Comparison of ENCODE assay signal across 7 mouse cellular contexts in the genomic region with DNA sequence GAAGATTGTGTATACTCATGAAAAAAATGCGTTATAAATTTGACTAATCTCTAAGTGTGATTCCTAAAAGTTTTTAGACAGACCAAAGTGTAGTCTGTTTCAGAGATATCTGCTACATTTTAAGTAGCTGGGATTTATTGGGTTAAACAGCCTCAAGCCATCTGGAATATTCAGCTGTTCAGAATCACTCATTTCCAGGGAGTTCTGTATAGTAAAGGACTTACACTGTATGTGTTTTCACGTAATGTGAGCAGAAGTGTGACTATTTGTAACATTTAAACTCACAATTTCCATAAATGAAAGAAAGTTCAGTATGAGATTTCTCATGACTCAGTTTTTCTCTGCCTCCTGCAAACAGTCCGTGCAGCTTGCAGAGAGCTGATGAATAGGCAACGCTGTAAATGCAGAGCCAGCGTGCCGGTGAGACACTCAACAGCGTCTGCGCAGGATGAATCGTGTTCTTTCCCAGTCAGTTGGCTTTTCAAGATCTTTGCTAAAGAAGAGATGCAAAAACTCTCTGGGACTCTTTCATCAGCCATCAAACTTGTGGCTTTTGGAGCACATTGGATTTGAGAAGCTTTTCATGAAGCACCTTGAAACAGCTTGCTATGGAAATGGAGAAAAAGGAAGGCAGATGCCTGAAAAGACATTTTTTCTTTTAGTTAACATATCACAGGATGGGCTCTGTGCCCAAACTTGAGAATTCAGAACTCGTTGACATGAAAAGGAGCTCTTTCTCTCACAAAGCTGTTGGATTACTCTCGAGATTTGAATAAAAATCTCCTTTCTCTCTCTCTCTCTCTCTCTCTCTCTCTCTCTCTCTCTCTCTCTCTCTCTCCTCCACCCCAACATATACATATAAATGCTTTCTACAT.
DNase-seq lines count a peak whose midpoint lies in the region; ATAC-seq lines count a peak whose summit lies in the region.

No protein-coding gene starts in this region.

- H3K4me1 ChIP-seq in midbrain, embryonic 14.5 days (ENCODE audit: control insufficient read depth, insufficient read depth, low read length) = peaks cover 15% of the 10 kb centered on the region

- H3K27ac ChIP-seq in midbrain, embryonic 14.5 days (replicated peaks; ENCODE audit: low read depth, low read length) = peak overlapping the region; percentile 3; the same call in 1 of the 2 replicates

- 0 out of 2 replicates have a peak overlapping the region, but pooled peaks have one; percentile 1 for H3K4me3 ChIP-seq in midbrain, embryonic 14.5 days (replicated peaks; ENCODE audit: low read depth, low read length)

- ATAC-seq in midbrain, embryonic 14.5 days (ENCODE audit: low FRiP score, low TSS enrichment) = peak; percentile 80
- ATAC-seq in erythroblast, adult 5-6 weeks (replicated peaks; ENCODE audit: low FRiP score, poor library complexity, severe bottlenecking) = no peak

- no peaks in the 10 kb centered on the region for H3K9me3 ChIP-seq in midbrain, embryonic 14.5 days (ENCODE audit: control insufficient read depth, low read length)

- WGBS in midbrain, embryonic 14.5 days = 17% methylated on average over 11 of the region's 11 CpGs

- H3K27me3 ChIP-seq in midbrain, embryonic 14.5 days (ENCODE audit: control insufficient read depth, insufficient read depth, low read length) = no peaks in the 10 kb centered on the region

- DNase-seq in ovary, postnatal 36 days (ENCODE audit: low spot score) = peak; percentile 5
- DNase-seq in ovary, postnatal 14 days (ENCODE audit: low spot score) = no peak
- DNase-seq in frontal cortex, postnatal 10 days (ENCODE audit: low spot score in 2 of 2) = peak; percentile 27 to 37
- peak; percentile 53 to 60 for DNase-seq in layer of hippocampus, adult 8-10 months (ENCODE audit: low spot score in 2 of 2)
- peak; percentile 84 for DNase-seq in midbrain, embryonic 14.5 days
- DNase-seq in thymus, postnatal 4 days = no peak

- H3K4me2 ChIP-seq in midbrain, embryonic 14.5 days (ENCODE audit: low read length) = peak overlapping the region; percentile 41

- no peaks in the 10 kb centered on the region for H3K36me3 ChIP-seq in midbrain, embryonic 14.5 days (ENCODE audit: control insufficient read depth, insufficient read depth, low read length)

- no peak overlapping the region; the same call in 1 of the 2 replicates for H3K9ac ChIP-seq in midbrain, embryonic 14.5 days (replicated peaks; ENCODE audit: low read length)

Comparison
In these comparisons a context has a peak if more than half of its experiments do, and no peak if none do; other contexts are left out.
1. DNase-seq: peak in ovary, postnatal 36 days (single experiment), frontal cortex, postnatal 10 days (2 of 2), layer of hippocampus, adult 8-10 months (2 of 2) and midbrain, embryonic 14.5 days (single experiment); none in ovary, postnatal 14 days (single experiment) and thymus, postnatal 4 days (single experiment).